Mouse (Mus musculus) adrenal gland, postnatal 10 days (tissue): ENCODE measurements around the gene Pa2g4. TPM values are rescaled to one million over a fixed set of nuclear protein-coding genes. Genes with fewer than 3 reads are reported as not detected.
A peak's percentile ranks its signal among the peaks of the same experiment; 100 is the strongest.
"Not testable (repeated sequence)": the region's sequence is repeated elsewhere in the genome, so short reads cannot be mapped to it uniquely, and the experiment has no call there.

Experiments
- DNase-seq: peaks from one replicate; pipeline ENCODE4 v3.0.0; 2021; ENCODE audit warnings: mixed read lengths
- long read RNA-seq, 2 experiments: library from polyadenylated mRNA; stranded (forward); transcript quantifications; one replicate each; pipeline ENCODE4 v2.0.0; 2021
- total RNA-seq, 2 experiments: library from RNA; stranded (reverse); gene quantifications; 2 replicates each; pipeline ENCODE4 v1.2.3; 2021

Pa2g4 gene
- total RNA-seq = 10 to 100 TPM; 85.1 to 90.9 TPM
- long read RNA-seq, experiment 1, transcript Pa2g4-201 (12 exons, 2,432 nt) = major isoform, 74 of 112 reads
- long read RNA-seq, experiment 1, partial matches to known transcripts = 9 of 112 reads
- long read RNA-seq, experiment 1, other reads (novel, unspliced or antisense) = 29 of 112 reads
- long read RNA-seq, experiment 2, transcript Pa2g4-201 (12 exons, 2,432 nt) = major isoform, 54 of 57 reads
- long read RNA-seq, experiment 2, partial matches to known transcripts = 2 of 57 reads
- long read RNA-seq, experiment 2, other reads (novel, unspliced or antisense) = 1 of 57 reads

- peak; percentile 98 for DNase-seq
Measured at GRCm38 (mm10) chr10:128565788-128566531, at the start of gene Pa2g4. Gene Pa2g4 (minus strand): TSS chr10:128565987.

- no peak for DNase-seq
Measured at GRCm38 (mm10) chr10:128614934-128615333, 49.1 kb upstream of the Pa2g4 start.

- DNase-seq = not testable (repeated sequence)
Measured at GRCm38 (mm10) chr10:128613820-128614219, 48.0 kb upstream of the Pa2g4 start.

GRCm38 (mm10) chr10:128613154-128613440 lies 47.3 kb upstream of the Pa2g4 start:
- no peak for DNase-seq

GRCm38 (mm10) chr10:128612433-128613153 lies 46.8 kb upstream of the Pa2g4 start:
- DNase-seq = peak; percentile 85

- no peak for DNase-seq
Measured at GRCm38 (mm10) chr10:128606483-128606882, 40.7 kb upstream of the Pa2g4 start.

- no peak for DNase-seq
Measured at GRCm38 (mm10) chr10:128602470-128603128, 36.8 kb upstream of the Pa2g4 start.

GRCm38 (mm10) chr10:128601499-128601898 lies 35.7 kb upstream of the Pa2g4 start:
- DNase-seq = no peak

GRCm38 (mm10) chr10:128598476-128598875 lies 32.7 kb upstream of the Pa2g4 start:
- DNase-seq = no peak

GRCm38 (mm10) chr10:128592797-128593196 lies 27.0 kb upstream of the Pa2g4 start:
- no peak for DNase-seq

- no peak for DNase-seq
Measured at GRCm38 (mm10) chr10:128591436-128591835, 25.6 kb upstream of the Pa2g4 start.

- DNase-seq = peak; percentile 81
Measured at GRCm38 (mm10) chr10:128590193-128590690, 24.5 kb upstream of the Pa2g4 start.

- peak; percentile 64 for DNase-seq
Measured at GRCm38 (mm10) chr10:128589464-128590192, 23.8 kb upstream of the Pa2g4 start, which contains the start of gene Erbb3. Gene Erbb3 (minus strand): TSS chr10:128589652.

GRCm38 (mm10) chr10:128588775-128589463 lies 23.1 kb upstream of the Pa2g4 start:
- no peak for DNase-seq

- no peak for DNase-seq
Measured at GRCm38 (mm10) chr10:128588136-128588535, 22.3 kb upstream of the Pa2g4 start.

- DNase-seq = no peak
Measured at GRCm38 (mm10) chr10:128587697-128588096, 21.9 kb upstream of the Pa2g4 start.

GRCm38 (mm10) chr10:128587120-128587519 lies 21.3 kb upstream of the Pa2g4 start:
- no peak for DNase-seq

GRCm38 (mm10) chr10:128586546-128586945 lies 20.8 kb upstream of the Pa2g4 start:
- DNase-seq = no peak

- DNase-seq = no peak
Measured at GRCm38 (mm10) chr10:128584386-128584785, 18.6 kb upstream of the Pa2g4 start.

GRCm38 (mm10) chr10:128583644-128584043 lies 17.9 kb upstream of the Pa2g4 start:
- DNase-seq = peak; percentile 77

- DNase-seq = no peak
Measured at GRCm38 (mm10) chr10:128579731-128580130, 13.9 kb upstream of the Pa2g4 start.
